Mouse (Mus musculus): ENCODE measurements around the gene Arhgap22. TPM values are rescaled to one million over a fixed set of nuclear protein-coding genes. Genes with fewer than 3 reads are reported as not detected.

The Arhgap22 gene
- polyA plus RNA-seq (2014; fragmentation: Nextera tagmentation; extraction: Ambion mirVana): 1.4 and 1.8 TPM in 2 replicates

- Histone ChIP-seq H3K4me3 (ENCODE audit: low read depth, low read length) (no peak within 1 kb of the TSS), H3K9ac (ENCODE audit: low read length) (peak within 1 kb of the TSS; percentile 23; the same call in 1 of the 2 replicates), H3K36me3 (ENCODE audit: control insufficient read depth, insufficient read depth, low read length) (no peaks in the 10 kb centered on the region), H3K27me3 (ENCODE audit: control insufficient read depth, insufficient read depth, low read length) (peaks cover 2% of the 10 kb centered on the region; the same call in 1 of the 2 replicates), H3K27ac (ENCODE audit: low read depth, low read length) (no peak within 1 kb of the TSS), H3K4me2 (ENCODE audit: low read depth, low read length, severe bottlenecking) (peak within 1 kb of the TSS; percentile 42; the same call in 1 of the 2 replicates), H3K9me3 (ENCODE audit: control insufficient read depth, low read length) (no peaks in the 10 kb centered on the region), H3K4me1 (replicated peaks; ENCODE audit: control insufficient read depth, insufficient read depth, low read length) (peaks cover 3% of the 10 kb centered on the region; the same call in 1 of the 2 replicates)
- peak; percentile 92 for DNase-seq (ENCODE audit: low spot score)
- 14% methylated on average over 28 of the region's 28 CpGs for WGBS
- ATAC-seq (replicated peaks; ENCODE audit: low FRiP score): peak; percentile 70; the same call in 1 of the 2 replicates
Measured at GRCm38 (mm10) chr14:33213823-33214766, at the start of gene Arhgap22. Gene Arhgap22 (plus strand): TSS chr14:33214026.

- ATAC-seq (replicated peaks; ENCODE audit: low FRiP score): no peak
- no peaks in the 10 kb centered on the region for H3K4me1 ChIP-seq (replicated peaks; ENCODE audit: control insufficient read depth, insufficient read depth, low read length)
- no peak overlapping the region for H3K4me2 ChIP-seq (ENCODE audit: low read depth, low read length, severe bottlenecking)
- H3K27ac ChIP-seq (ENCODE audit: low read depth, low read length): no peak overlapping the region
- no peak for DNase-seq (ENCODE audit: low spot score)
- 81% methylated on average over 4 of the region's 4 CpGs for WGBS
- H3K4me3 ChIP-seq (ENCODE audit: low read depth, low read length): no peak overlapping the region
- H3K9me3 ChIP-seq (ENCODE audit: control insufficient read depth, low read length): no peaks in the 10 kb centered on the region
- H3K27me3 ChIP-seq (ENCODE audit: control insufficient read depth, insufficient read depth, low read length): no peaks in the 10 kb centered on the region
- H3K9ac ChIP-seq (ENCODE audit: low read length): no peak overlapping the region
- no peaks in the 10 kb centered on the region for H3K36me3 ChIP-seq (ENCODE audit: control insufficient read depth, insufficient read depth, low read length)
Measured at GRCm38 (mm10) chr14:33168750-33169149, 45.1 kb upstream of the Arhgap22 start.

- Histone ChIP-seq H3K27me3 (ENCODE audit: control insufficient read depth, insufficient read depth, low read length) (no peaks in the 10 kb centered on the region), H3K9ac (ENCODE audit: low read length) (no peak overlapping the region), H3K36me3 (ENCODE audit: control insufficient read depth, insufficient read depth, low read length) (no peaks in the 10 kb centered on the region), H3K4me2 (ENCODE audit: low read depth, low read length, severe bottlenecking) (no peak overlapping the region), H3K4me3 (ENCODE audit: low read depth, low read length) (no peak overlapping the region), H3K4me1 (replicated peaks; ENCODE audit: control insufficient read depth, insufficient read depth, low read length) (no peaks in the 10 kb centered on the region), H3K9me3 (ENCODE audit: control insufficient read depth, low read length) (no peaks in the 10 kb centered on the region), H3K27ac (ENCODE audit: low read depth, low read length) (no peak overlapping the region)
- ATAC-seq (replicated peaks; ENCODE audit: low FRiP score) (no peak), DNase-seq (ENCODE audit: low spot score) (no peak)
- WGBS: 77% methylated on average over 1 of the region's 1 CpGs
Measured at GRCm38 (mm10) chr14:33171942-33172341, 41.9 kb upstream of the Arhgap22 start.

GRCm38 (mm10) chr14:33175059-33175821 is 38.6 kb upstream of the Arhgap22 start:
- DNase-seq (ENCODE audit: low spot score) (no peak), ATAC-seq (replicated peaks; ENCODE audit: low FRiP score) (no peak)
- Histone ChIP-seq H3K4me1 (replicated peaks; ENCODE audit: control insufficient read depth, insufficient read depth, low read length) (no peaks in the 10 kb centered on the region), H3K27me3 (ENCODE audit: control insufficient read depth, insufficient read depth, low read length) (no peaks in the 10 kb centered on the region), H3K9ac (ENCODE audit: low read length) (no peak overlapping the region), H3K9me3 (ENCODE audit: control insufficient read depth, low read length) (no peaks in the 10 kb centered on the region), H3K27ac (ENCODE audit: low read depth, low read length) (no peak overlapping the region), H3K36me3 (ENCODE audit: control insufficient read depth, insufficient read depth, low read length) (no peaks in the 10 kb centered on the region), H3K4me3 (ENCODE audit: low read depth, low read length) (no peak overlapping the region), H3K4me2 (ENCODE audit: low read depth, low read length, severe bottlenecking) (no peak overlapping the region)
- WGBS: 72% methylated on average over 4 of the region's 4 CpGs

GRCm38 (mm10) chr14:33180102-33180501 is 33.7 kb upstream of the Arhgap22 start:
- DNase-seq (ENCODE audit: low spot score) (no peak), ATAC-seq (replicated peaks; ENCODE audit: low FRiP score) (no peak)
- H3K9ac ChIP-seq (ENCODE audit: low read length): no peak overlapping the region
- H3K27me3 ChIP-seq (ENCODE audit: control insufficient read depth, insufficient read depth, low read length): no peaks in the 10 kb centered on the region
- no peaks in the 10 kb centered on the region for H3K36me3 ChIP-seq (ENCODE audit: control insufficient read depth, insufficient read depth, low read length)
- 92% methylated on average over 5 of the region's 5 CpGs for WGBS
- H3K4me2 ChIP-seq (ENCODE audit: low read depth, low read length, severe bottlenecking): no peak overlapping the region
- H3K4me3 ChIP-seq (ENCODE audit: low read depth, low read length): no peak overlapping the region
- no peaks in the 10 kb centered on the region for H3K9me3 ChIP-seq (ENCODE audit: control insufficient read depth, low read length)
- no peaks in the 10 kb centered on the region for H3K4me1 ChIP-seq (replicated peaks; ENCODE audit: control insufficient read depth, insufficient read depth, low read length)
- no peak overlapping the region for H3K27ac ChIP-seq (ENCODE audit: low read depth, low read length)

GRCm38 (mm10) chr14:33185068-33185800 is 28.6 kb upstream of the Arhgap22 start, which contains the start of gene Wdfy4:
Gene Wdfy4 (minus strand): TSS chr14:33185508.
- H3K27me3 ChIP-seq (ENCODE audit: control insufficient read depth, insufficient read depth, low read length): no peaks in the 10 kb centered on the region
- H3K4me2 ChIP-seq (ENCODE audit: low read depth, low read length, severe bottlenecking): no peak within 1 kb of the TSS
- DNase-seq (ENCODE audit: low spot score): no peak
- no peaks in the 10 kb centered on the region for H3K4me1 ChIP-seq (replicated peaks; ENCODE audit: control insufficient read depth, insufficient read depth, low read length)
- no peak within 1 kb of the TSS for H3K4me3 ChIP-seq (ENCODE audit: low read depth, low read length)
- no peaks in the 10 kb centered on the region for H3K9me3 ChIP-seq (ENCODE audit: control insufficient read depth, low read length)
- 90% methylated on average over 11 of the region's 11 CpGs for WGBS
- H3K9ac ChIP-seq (ENCODE audit: low read length): no peak within 1 kb of the TSS
- H3K27ac ChIP-seq (ENCODE audit: low read depth, low read length): no peak within 1 kb of the TSS
- ATAC-seq (replicated peaks; ENCODE audit: low FRiP score): no peak
- no peaks in the 10 kb centered on the region for H3K36me3 ChIP-seq (ENCODE audit: control insufficient read depth, insufficient read depth, low read length)

- H3K4me2 ChIP-seq (ENCODE audit: low read depth, low read length, severe bottlenecking): no peak overlapping the region
- no peaks in the 10 kb centered on the region for H3K36me3 ChIP-seq (ENCODE audit: control insufficient read depth, insufficient read depth, low read length)
- H3K4me3 ChIP-seq (ENCODE audit: low read depth, low read length): no peak overlapping the region
- no peaks in the 10 kb centered on the region for H3K9me3 ChIP-seq (ENCODE audit: control insufficient read depth, low read length)
- 57% methylated on average over 4 of the region's 4 CpGs for WGBS
- H3K9ac ChIP-seq (ENCODE audit: low read length): no peak overlapping the region
- no peak for ATAC-seq (replicated peaks; ENCODE audit: low FRiP score)
- H3K27ac ChIP-seq (ENCODE audit: low read depth, low read length): no peak overlapping the region
- H3K4me1 ChIP-seq (replicated peaks; ENCODE audit: control insufficient read depth, insufficient read depth, low read length): no peaks in the 10 kb centered on the region
- DNase-seq (ENCODE audit: low spot score): no peak
- H3K27me3 ChIP-seq (ENCODE audit: control insufficient read depth, insufficient read depth, low read length): no peaks in the 10 kb centered on the region
Measured at GRCm38 (mm10) chr14:33187201-33187600, 26.6 kb upstream of the Arhgap22 start.

GRCm38 (mm10) chr14:33189230-33189629 is 24.6 kb upstream of the Arhgap22 start:
- Histone ChIP-seq H3K4me1 (replicated peaks; ENCODE audit: control insufficient read depth, insufficient read depth, low read length) (no peaks in the 10 kb centered on the region), H3K4me3 (ENCODE audit: low read depth, low read length) (no peak overlapping the region), H3K36me3 (ENCODE audit: control insufficient read depth, insufficient read depth, low read length) (no peaks in the 10 kb centered on the region), H3K4me2 (ENCODE audit: low read depth, low read length, severe bottlenecking) (no peak overlapping the region), H3K9me3 (ENCODE audit: control insufficient read depth, low read length) (no peaks in the 10 kb centered on the region), H3K9ac (ENCODE audit: low read length) (no peak overlapping the region), H3K27ac (ENCODE audit: low read depth, low read length) (no peak overlapping the region), H3K27me3 (ENCODE audit: control insufficient read depth, insufficient read depth, low read length) (no peaks in the 10 kb centered on the region)
- DNase-seq (ENCODE audit: low spot score) (no peak), ATAC-seq (replicated peaks; ENCODE audit: low FRiP score) (no peak)
- 81% methylated on average over 10 of the region's 10 CpGs for WGBS
